Mouse (Mus musculus) cerebellum, adult 2 months (tissue): ENCODE measurements around the gene Ifnab. TPM values are rescaled to one million over a fixed set of nuclear protein-coding genes. Genes with fewer than 3 reads are reported as not detected.

ENCODE experiments used
- DNase-seq, 2 experiments: peaks; one replicate each; pipeline ENCODE4 v3.0.0; 2021
- H3K27ac ChIP-seq: fragments of 200-500 bp; 2 replicates; pipeline ENCODE4 v1.5.1; 2012; ENCODE audit warnings: low read length, control low read depth, inconsistent platforms; ENCODE audit not compliant: insufficient read depth
- H3K27me3 ChIP-seq: fragments of 200-500 bp; 2 replicates; pipeline ENCODE4 v1.6.1; 2012; ENCODE audit warnings: inconsistent platforms, mild to moderate bottlenecking, low read length, moderate library complexity; ENCODE audit not compliant: control insufficient read depth, insufficient read depth
- H3K4me1 ChIP-seq: fragments of 200-500 bp; 2 replicates; pipeline ENCODE4 v1.6.1; 2011; ENCODE audit warnings: low read length; ENCODE audit not compliant: control insufficient read depth, insufficient read depth
- H3K4me3 ChIP-seq: fragments of 200-500 bp; replicated peaks from 2 replicates; pipeline ENCODE3; 2011; ENCODE audit warnings: mild to moderate bottlenecking, low read depth, low read length, control low read depth; ENCODE audit not compliant: insufficient read depth
- CTCF ChIP-seq: fragments of 200-500 bp; IDR thresholded peaks from 2 replicates; pipeline ENCODE4 v1.5.1; 2011; ENCODE audit warnings: low read depth, mild to moderate bottlenecking, control low read depth, low read length, moderate library complexity, borderline replicate concordance; ENCODE audit not compliant: insufficient read depth
- POLR2A ChIP-seq: fragments of 200-500 bp; IDR thresholded peaks from 2 replicates; pipeline ENCODE4 v1.6.1; 2011; ENCODE audit warnings: low read length, control low read depth, borderline replicate concordance; ENCODE audit not compliant: insufficient read depth
- WGBS: fragments of 180-500 bp; shearing (Covaris S2); methylation state at CpG from one replicate; pipeline ENCODE4 v1.1.7; 2018; 5-methylcytosine and 5-hydroxymethylcytosine counted together
- polyA plus RNA-seq: library from polyadenylated mRNA; depleted of rRNA; stranded (reverse); fragments of >200 nt; gene quantifications from 2 replicates; pipeline ENCODE4 v1.2.3, GENCODE M21; 2012

The Ifnab gene
- polyA plus RNA-seq, 1 experiment, result not detected

- TF ChIP-seq POLR2A, result no peak
- TF ChIP-seq CTCF, result no peak
- Histone ChIP-seq H3K27ac (no peak overlapping the region), H3K4me1 (no peaks in the 10 kb centered on the region; the same call in 1 of the 2 replicates), H3K4me3 (no peak overlapping the region), H3K27me3 (no peaks in the 10 kb centered on the region)
- 72% methylated on average over 1 of the region's 1 CpGs for WGBS
- peak in 1 of 2 experiments; percentile 13 for DNase-seq
These were observed 23.1 kb upstream of the Ifnab start for GRCm38 (mm10) chr4:88714281-88714680.

DNA sequence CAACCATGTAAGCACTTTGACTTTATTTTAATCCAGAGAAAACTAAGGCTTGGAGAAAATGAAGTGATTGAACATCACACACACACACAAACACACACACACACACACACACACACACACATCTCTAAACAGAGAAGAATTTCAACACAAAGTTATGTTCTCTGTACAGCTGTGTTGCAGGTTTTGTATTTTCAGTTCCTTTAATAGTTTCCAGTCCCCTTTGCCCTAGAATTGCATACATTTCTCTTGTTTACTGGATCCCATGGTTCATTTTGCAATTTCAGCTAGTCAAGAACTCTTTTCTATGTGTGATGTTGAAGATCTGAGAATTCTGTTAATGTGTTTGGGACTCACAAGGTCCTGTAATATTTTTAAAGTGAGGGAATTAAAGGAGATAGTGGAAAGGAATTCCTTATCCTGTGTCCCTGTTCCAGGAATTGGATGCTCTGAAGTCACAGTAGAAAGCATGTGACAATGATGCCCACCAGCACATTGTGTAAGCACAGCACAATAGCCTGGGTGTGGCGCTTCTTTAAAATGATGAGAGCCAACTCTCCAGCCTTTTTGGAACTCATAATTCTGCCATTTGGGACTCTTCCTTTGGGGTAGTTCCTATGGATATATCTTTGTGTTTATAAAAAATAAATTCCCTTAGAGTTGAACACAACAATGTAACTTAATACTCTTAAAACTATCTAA, 16.1 kb upstream of the Ifnab start:
- no peak overlapping the region for H3K27ac ChIP-seq
- no peak overlapping the region for H3K4me3 ChIP-seq

GRCm38 (mm10) chr4:88705924-88706323, 14.8 kb upstream of the Ifnab start:
- TF ChIP-seq POLR2A, result no peak
- TF ChIP-seq CTCF, result no peak
- Histone ChIP-seq H3K27ac (no peak overlapping the region), H3K4me3 (no peak overlapping the region), H3K4me1 (no peaks in the 10 kb centered on the region), H3K27me3 (no peaks in the 10 kb centered on the region)
- no peak for DNase-seq
- 48% methylated on average over 3 of the region's 3 CpGs for WGBS

More for the DNA sequence above, 16.1 kb upstream of the Ifnab start:
- Histone ChIP-seq H3K27me3 (no peaks in the 10 kb centered on the region), H3K4me1 (no peaks in the 10 kb centered on the region)
- WGBS, result 90% methylated on average over 1 of the region's 1 CpGs
- no peak for TF ChIP-seq POLR2A
- no peak for TF ChIP-seq CTCF
- no peak for DNase-seq

GRCm38 (mm10) chr4:88699301-88699700, 8.1 kb upstream of the Ifnab start:
- no peaks in the 10 kb centered on the region for H3K27me3 ChIP-seq
- DNase-seq, result no peak
- no peaks in the 10 kb centered on the region for H3K4me1 ChIP-seq
- TF ChIP-seq CTCF, result no peak
- WGBS, result 89% methylated on average over 1 of the region's 1 CpGs
- no peak overlapping the region for H3K4me3 ChIP-seq
- H3K27ac ChIP-seq, result no peak overlapping the region

GRCm38 (mm10) chr4:88698781-88699180, 7.6 kb upstream of the Ifnab start:
- DNase-seq, result no peak
- TF ChIP-seq POLR2A (no peak), CTCF (no peak)
- no peak overlapping the region for H3K4me3 ChIP-seq
- 89% methylated on average over 5 of the region's 5 CpGs for WGBS
- no peaks in the 10 kb centered on the region for H3K4me1 ChIP-seq
- no peak overlapping the region for H3K27ac ChIP-seq
- H3K27me3 ChIP-seq, result no peaks in the 10 kb centered on the region

- H3K27ac ChIP-seq, result no peak overlapping the region
- no peaks in the 10 kb centered on the region for H3K4me1 ChIP-seq
- WGBS, result 87% methylated on average over 4 of the region's 4 CpGs
- TF ChIP-seq CTCF, result no peak
- TF ChIP-seq POLR2A, result no peak
- H3K27me3 ChIP-seq, result no peaks in the 10 kb centered on the region
- DNase-seq, result no peak
- H3K4me3 ChIP-seq, result no peak overlapping the region
These were observed 6.6 kb upstream of the Ifnab start for GRCm38 (mm10) chr4:88697753-88698152.

DNA sequence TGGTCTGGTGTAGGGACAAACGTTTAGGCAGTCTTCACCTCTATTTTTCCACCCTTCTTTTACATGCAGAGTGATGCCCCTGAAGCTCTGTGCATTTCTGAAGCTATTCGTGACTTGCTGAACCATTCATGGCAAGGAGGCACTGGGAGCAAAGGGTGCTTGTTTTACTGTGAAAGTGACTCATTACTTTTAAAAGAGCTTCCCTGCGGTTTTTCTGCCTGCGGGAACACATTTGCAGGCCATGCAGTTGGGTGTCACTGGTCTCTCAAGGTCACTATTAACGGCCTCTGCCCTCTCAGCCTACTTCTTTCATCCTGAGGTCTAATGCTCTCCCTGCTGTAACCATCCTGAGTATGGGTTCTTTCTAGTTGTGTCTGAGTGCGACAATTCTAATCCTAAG, 5.9 kb upstream of the Ifnab start:
- 75% methylated on average over 6 of the region's 6 CpGs for WGBS
- no peak overlapping the region for H3K27ac ChIP-seq
- no peak overlapping the region for H3K4me3 ChIP-seq
- no peak for DNase-seq
- TF ChIP-seq CTCF (no peak), POLR2A (no peak)
- H3K4me1 ChIP-seq, result no peaks in the 10 kb centered on the region
- no peaks in the 10 kb centered on the region for H3K27me3 ChIP-seq

DNA sequence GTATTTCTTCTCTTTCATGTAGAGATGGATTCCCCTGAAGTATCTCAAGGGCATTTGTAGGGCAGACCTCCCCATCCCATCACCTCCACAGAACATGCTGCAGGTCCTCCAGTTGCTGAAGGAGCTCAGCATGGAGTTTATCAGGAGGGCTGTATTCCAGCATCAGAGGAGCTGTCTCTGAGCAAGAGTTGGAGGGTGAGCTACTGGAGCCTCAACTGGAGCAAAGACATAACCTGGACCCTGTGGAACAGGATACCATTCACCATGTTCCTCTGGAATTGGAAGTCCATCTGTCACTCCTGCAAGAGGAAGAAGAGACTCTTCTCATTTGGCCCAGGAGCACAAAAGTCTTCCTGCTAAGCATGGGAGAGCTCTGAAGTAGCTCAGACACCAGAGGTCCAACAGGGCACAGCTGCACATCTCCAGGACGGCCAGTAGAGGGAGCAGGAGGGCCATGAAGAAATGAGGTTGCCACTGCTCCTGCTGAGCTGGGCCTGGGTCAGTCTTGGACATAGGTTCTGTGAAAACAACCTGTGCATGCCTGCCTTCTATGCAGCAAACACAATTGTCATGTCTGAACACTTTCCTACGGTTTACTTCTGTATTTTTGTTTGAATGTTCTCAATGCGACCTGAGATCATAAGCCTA, 5.2 kb upstream of the Ifnab start:
- Histone ChIP-seq H3K4me3 (no peak overlapping the region), H3K4me1 (no peaks in the 10 kb centered on the region), H3K27ac (no peak overlapping the region), H3K27me3 (no peaks in the 10 kb centered on the region)
- DNase-seq, result peak; percentile 71 to 73
- TF ChIP-seq POLR2A (no peak), CTCF (peak; percentile 99)
- 36% methylated on average over 3 of the region's 3 CpGs for WGBS
